Mouse (Mus musculus): ENCODE results near the gene Ctsz. TPM values are rescaled to one million over a fixed set of nuclear protein-coding genes. Genes with fewer than 3 reads are reported as not detected.

Ctsz gene
- polyA plus RNA-seq, 1 experiment, result 244 TPM

- no peak overlapping the region for H3K4me2 ChIP-seq (ENCODE audit: low read depth)
- no peaks in the 10 kb centered on the region for H3K36me3 ChIP-seq (ENCODE audit: control insufficient read depth, insufficient read depth)
- no peaks in the 10 kb centered on the region for H3K79me2 ChIP-seq (ENCODE audit: control insufficient read depth, insufficient read depth)
- no peak overlapping the region for H3ac ChIP-seq (ENCODE audit: control insufficient read depth, insufficient read length)
- H3K4me3 ChIP-seq, result no peak overlapping the region
- no peaks in the 10 kb centered on the region for H3K27me3 ChIP-seq (ENCODE audit: control insufficient read depth, insufficient read depth, insufficient read length)
- TF ChIP-seq E2F4 (IDR thresholded peaks at IDR 0.05; ENCODE audit: insufficient read depth), result no peak
- no peak for TF ChIP-seq TCF3 (IDR thresholded peaks at IDR 0.05; ENCODE audit: insufficient read length, low read depth)
- TF ChIP-seq CEBPB (IDR thresholded peaks at IDR 0.05; ENCODE audit: insufficient read depth, poor library complexity, severe bottlenecking), result no peak
- no peak for TF ChIP-seq REST (IDR thresholded peaks at IDR 0.05; ENCODE audit: insufficient read depth, insufficient read length)
- no peak for TF ChIP-seq POLR2AphosphoS2 (IDR thresholded peaks at IDR 0.05; ENCODE audit: insufficient read length, low read depth)
- no peak for TF ChIP-seq MAX (IDR thresholded peaks at IDR 0.05; ENCODE audit: low read depth)
- TF ChIP-seq SRF (IDR thresholded peaks at IDR 0.05; ENCODE audit: control insufficient read depth, insufficient read length, low read depth), result no peak
- TF ChIP-seq MYOG (IDR thresholded peaks at IDR 0.05; ENCODE audit: control insufficient read depth in 1 of 3, insufficient read depth in 1 of 3, insufficient read length in 2 of 3, low read depth in 2 of 3), result no peak
- no peak for TF ChIP-seq POLR2A (IDR thresholded peaks at IDR 0.05; ENCODE audit: insufficient read length, low read depth)
- TF ChIP-seq USF1 (IDR thresholded peaks at IDR 0.05; ENCODE audit: low read depth), result no peak
Observed at GRCm38 (mm10) chr2:174448405-174448804, 9.6 kb upstream of the Ctsz start.

- Histone ChIP-seq H3K27me3 (ENCODE audit: control insufficient read depth, insufficient read depth, insufficient read length) (no peaks in the 10 kb centered on the region), H3K36me3 (ENCODE audit: control insufficient read depth, insufficient read depth) (no peaks in the 10 kb centered on the region), H3K4me2 (ENCODE audit: low read depth) (no peak overlapping the region), H3K4me3 (no peak overlapping the region), H3ac (ENCODE audit: control insufficient read depth, insufficient read length) (no peak overlapping the region), H3K79me2 (ENCODE audit: control insufficient read depth, insufficient read depth) (no peaks in the 10 kb centered on the region)
- TF ChIP-seq E2F4 (IDR thresholded peaks at IDR 0.05; ENCODE audit: insufficient read depth) (no peak), MYOG (IDR thresholded peaks at IDR 0.05; ENCODE audit: control insufficient read depth in 1 of 3, insufficient read depth in 1 of 3, insufficient read length in 2 of 3, low read depth in 2 of 3) (no peak), USF1 (IDR thresholded peaks at IDR 0.05; ENCODE audit: low read depth) (no peak), TCF3 (IDR thresholded peaks at IDR 0.05; ENCODE audit: insufficient read length, low read depth) (no peak), MYOD1 (IDR thresholded peaks at IDR 0.05; ENCODE audit: control insufficient read depth in 1 of 3, insufficient read length in 2 of 3, low read depth in 2 of 3) (no peak), POLR2A (IDR thresholded peaks at IDR 0.05; ENCODE audit: insufficient read length, low read depth) (no peak), MAX (IDR thresholded peaks at IDR 0.05; ENCODE audit: low read depth) (no peak), CEBPB (IDR thresholded peaks at IDR 0.05; ENCODE audit: insufficient read depth, poor library complexity, severe bottlenecking) (no peak)
Observed at GRCm38 (mm10) chr2:174446905-174447304, 8.1 kb upstream of the Ctsz start.

GRCm38 (mm10) chr2:174446492-174446891 lies 7.7 kb upstream of the Ctsz start:
- no peak for TF ChIP-seq MYOG (IDR thresholded peaks at IDR 0.05; ENCODE audit: control insufficient read depth in 1 of 3, insufficient read depth in 1 of 3, insufficient read length in 2 of 3, low read depth in 2 of 3)
- TF ChIP-seq SRF (IDR thresholded peaks at IDR 0.05; ENCODE audit: control insufficient read depth, insufficient read length, low read depth), result no peak
- no peak for TF ChIP-seq REST (IDR thresholded peaks at IDR 0.05; ENCODE audit: insufficient read depth, insufficient read length)
- Histone ChIP-seq H3K79me2 (ENCODE audit: control insufficient read depth, insufficient read depth) (no peaks in the 10 kb centered on the region), H3K4me2 (ENCODE audit: low read depth) (no peak overlapping the region)

DNA sequence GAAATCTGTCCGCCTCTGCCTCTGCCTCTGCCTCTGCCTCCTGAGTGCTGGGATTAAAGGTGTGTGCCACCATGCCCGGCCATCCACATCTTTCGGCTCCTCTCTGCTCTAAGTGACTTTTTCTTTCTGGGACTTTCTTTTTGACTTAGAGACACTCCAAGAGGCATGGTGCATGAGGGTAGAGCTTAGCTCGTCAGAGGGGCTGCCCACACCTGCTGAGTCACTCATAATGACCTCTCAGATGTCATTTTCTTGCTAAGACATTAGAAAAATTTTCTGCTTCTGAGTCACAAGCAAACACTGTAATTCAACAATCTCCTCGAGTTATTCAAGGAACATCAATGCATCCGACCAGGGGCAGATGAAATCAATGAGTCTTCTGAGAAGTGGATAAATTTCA lies 6.2 kb upstream of the Ctsz start:
- H3K36me3 ChIP-seq (ENCODE audit: control insufficient read depth, insufficient read depth), result no peaks in the 10 kb centered on the region
- no peak overlapping the region for H3K4me2 ChIP-seq (ENCODE audit: low read depth)
- no peaks in the 10 kb centered on the region for H3K27me3 ChIP-seq (ENCODE audit: control insufficient read depth, insufficient read depth, insufficient read length)
- no peak for TF ChIP-seq USF1 (IDR thresholded peaks at IDR 0.05; ENCODE audit: low read depth)
- no peak for TF ChIP-seq POLR2AphosphoS2 (IDR thresholded peaks at IDR 0.05; ENCODE audit: insufficient read length, low read depth)
- no peak for TF ChIP-seq TCF3 (IDR thresholded peaks at IDR 0.05; ENCODE audit: insufficient read length, low read depth)
- no peak for TF ChIP-seq REST (IDR thresholded peaks at IDR 0.05; ENCODE audit: insufficient read depth, insufficient read length)
- peak in 2 of 3 experiments; percentile 17 to 33 for TF ChIP-seq MYOD1 (IDR thresholded peaks at IDR 0.05; ENCODE audit: control insufficient read depth in 1 of 3, insufficient read length in 2 of 3, low read depth in 2 of 3)
- no peak for TF ChIP-seq E2F4 (IDR thresholded peaks at IDR 0.05; ENCODE audit: insufficient read depth)
- no peak for TF ChIP-seq SRF (IDR thresholded peaks at IDR 0.05; ENCODE audit: control insufficient read depth, insufficient read length, low read depth)
- no peak overlapping the region for H3ac ChIP-seq (ENCODE audit: control insufficient read depth, insufficient read length)
- H3K4me3 ChIP-seq, result no peak overlapping the region
- no peaks in the 10 kb centered on the region for H3K79me2 ChIP-seq (ENCODE audit: control insufficient read depth, insufficient read depth)

More at GRCm38 (mm10) chr2:174446492-174446891, 7.7 kb upstream of the Ctsz start:
- Histone ChIP-seq H3ac (ENCODE audit: control insufficient read depth, insufficient read length) (no peak overlapping the region), H3K36me3 (ENCODE audit: control insufficient read depth, insufficient read depth) (no peaks in the 10 kb centered on the region), H3K27me3 (ENCODE audit: control insufficient read depth, insufficient read depth, insufficient read length) (no peaks in the 10 kb centered on the region), H3K4me3 (no peak overlapping the region)

DNA sequence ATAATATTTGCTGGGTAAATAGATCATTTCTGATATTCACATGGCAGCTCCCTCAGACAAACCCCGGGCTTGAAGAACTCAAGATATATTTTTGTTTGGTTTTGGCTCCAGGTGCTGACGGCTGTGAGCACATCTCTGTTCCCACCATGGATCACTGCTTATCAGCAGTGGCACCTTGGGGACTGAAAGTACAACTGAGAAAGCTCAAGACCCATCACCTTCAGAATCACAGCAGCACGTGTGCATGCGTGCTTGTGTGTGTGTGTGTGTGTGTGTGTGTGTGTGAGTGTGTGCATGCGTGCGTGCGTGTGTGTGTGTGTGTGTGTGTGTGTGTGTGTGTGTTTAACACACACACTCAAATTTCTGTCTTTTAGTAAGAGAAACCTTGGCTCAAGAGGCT lies 5.5 kb upstream of the Ctsz start:
- Histone ChIP-seq H3K79me2 (ENCODE audit: control insufficient read depth, insufficient read depth) (no peaks in the 10 kb centered on the region), H3ac (ENCODE audit: control insufficient read depth, insufficient read length) (no peak overlapping the region), H3K36me3 (ENCODE audit: control insufficient read depth, insufficient read depth) (no peaks in the 10 kb centered on the region), H3K4me3 (no peak overlapping the region), H3K27me3 (ENCODE audit: control insufficient read depth, insufficient read depth, insufficient read length) (no peaks in the 10 kb centered on the region), H3K4me2 (ENCODE audit: low read depth) (no peak overlapping the region)
- TF ChIP-seq MYOD1 (IDR thresholded peaks at IDR 0.05; ENCODE audit: control insufficient read depth in 1 of 3, insufficient read length in 2 of 3, low read depth in 2 of 3) (no peak), E2F4 (IDR thresholded peaks at IDR 0.05; ENCODE audit: insufficient read depth) (no peak), CEBPB (IDR thresholded peaks at IDR 0.05; ENCODE audit: insufficient read depth, poor library complexity, severe bottlenecking) (no peak), MYOG (IDR thresholded peaks at IDR 0.05; ENCODE audit: control insufficient read depth in 1 of 3, insufficient read depth in 1 of 3, insufficient read length in 2 of 3, low read depth in 2 of 3) (no peak), TCF12 (IDR thresholded peaks at IDR 0.05; ENCODE audit: insufficient read depth, poor library complexity, severe bottlenecking) (no peak), MAX (IDR thresholded peaks at IDR 0.05; ENCODE audit: low read depth) (no peak), POLR2AphosphoS2 (IDR thresholded peaks at IDR 0.05; ENCODE audit: insufficient read length, low read depth) (no peak), REST (IDR thresholded peaks at IDR 0.05; ENCODE audit: insufficient read depth, insufficient read length) (no peak), USF1 (IDR thresholded peaks at IDR 0.05; ENCODE audit: low read depth) (no peak), TCF3 (IDR thresholded peaks at IDR 0.05; ENCODE audit: insufficient read length, low read depth) (no peak), SRF (IDR thresholded peaks at IDR 0.05; ENCODE audit: control insufficient read depth, insufficient read length, low read depth) (no peak), POLR2A (IDR thresholded peaks at IDR 0.05; ENCODE audit: insufficient read length, low read depth) (no peak)

Data from myocyte (in vitro differentiated cells).